Mouse (Mus musculus): Measurements from ENCODE around the gene Rgl2. TPM values are rescaled to one million over a fixed set of nuclear protein-coding genes. Genes with fewer than 3 reads are reported as not detected.

Rgl2 gene
- polyA plus RNA-seq, 1 experiment from 2014 or later = 51.3 TPM

DNA sequence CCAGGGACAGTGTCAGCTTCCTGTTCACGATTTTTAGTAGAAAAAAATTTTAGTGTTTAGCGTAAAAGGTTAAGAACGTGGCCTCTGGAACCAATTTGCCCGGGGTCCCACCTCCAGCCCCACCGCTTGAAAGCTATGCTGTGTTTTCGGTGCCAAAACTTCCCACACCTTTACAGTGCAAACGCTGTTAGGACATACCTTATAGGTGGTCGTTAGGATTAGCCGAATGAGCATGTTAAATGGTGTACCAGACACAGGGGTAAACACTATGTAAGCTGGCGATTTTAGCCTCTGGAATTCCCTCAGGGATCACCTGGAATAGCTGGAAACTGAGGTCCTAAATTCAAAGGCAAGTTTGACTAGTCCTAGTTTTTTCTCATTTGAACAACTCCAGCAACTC, 27.0 kb downstream of the Rgl2 start:
- WGBS = 7% methylated on average over 10 of the region's 10 CpGs
- Histone ChIP-seq H3K9ac (replicated peaks; ENCODE audit: low read depth, low read length) (peak overlapping the region; percentile 66), H3K36me3 (ENCODE audit: control insufficient read depth, insufficient read depth, low read length) (peaks cover 30% of the 10 kb centered on the region), H3K4me2 (ENCODE audit: low read depth, low read length) (peak overlapping the region; percentile 88), H3K27ac (ENCODE audit: low read depth, low read length) (peak overlapping the region; percentile 91), H3K4me1 (ENCODE audit: control insufficient read depth, insufficient read depth, low read length) (peaks cover 27% of the 10 kb centered on the region), H3K4me3 (ENCODE audit: low read depth, low read length) (peak overlapping the region; percentile 96), H3K9me3 (ENCODE audit: control insufficient read depth, low read length) (no peaks in the 10 kb centered on the region), H3K27me3 (ENCODE audit: control insufficient read depth, insufficient read depth, low read length) (no peaks in the 10 kb centered on the region)
- no peak for ATAC-seq (ENCODE audit: low read depth)

DNA sequence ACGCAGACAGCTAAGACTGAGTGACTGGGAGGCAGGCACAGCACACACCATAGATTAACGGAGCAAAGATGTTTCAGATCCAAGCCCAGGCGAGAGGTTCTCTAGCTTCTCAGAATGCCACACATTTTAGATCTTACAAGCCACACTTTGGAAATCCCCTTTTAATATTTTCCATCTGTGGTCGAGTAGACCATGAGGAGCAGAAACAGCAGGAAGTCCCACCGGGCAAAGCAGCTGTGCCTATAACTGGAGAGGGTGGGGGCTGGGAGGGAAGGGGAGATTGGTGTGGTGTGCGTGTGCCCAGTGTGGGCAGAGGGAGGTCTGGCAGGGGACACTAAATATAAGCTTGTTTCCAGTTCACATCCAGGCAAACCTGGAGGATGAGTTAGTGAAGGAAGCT, 28.1 kb downstream of the Rgl2 start:
- peaks cover 35% of the 10 kb centered on the region for H3K36me3 ChIP-seq (ENCODE audit: control insufficient read depth, insufficient read depth, low read length)

DNA sequence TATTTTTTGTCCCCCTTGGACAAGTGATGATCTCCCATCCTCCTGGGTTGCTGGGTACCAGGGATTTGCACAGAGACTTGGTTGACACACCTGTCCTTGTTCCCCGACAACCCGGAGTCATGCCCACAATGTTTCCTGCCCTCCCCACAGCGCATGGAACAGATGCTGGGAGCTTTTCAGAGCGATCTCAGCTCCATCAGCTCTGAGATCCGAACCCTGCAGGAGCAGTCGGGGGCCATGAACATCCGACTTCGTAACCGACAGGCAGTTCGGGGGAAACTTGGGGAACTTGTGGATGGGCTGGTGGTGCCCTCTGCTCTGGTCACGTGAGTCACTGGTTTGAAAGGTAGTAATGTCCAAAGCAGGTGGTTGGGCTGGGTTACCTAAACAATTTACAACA, 29.1 kb downstream of the Rgl2 start:
- Histone ChIP-seq H3K27me3 (ENCODE audit: control insufficient read depth, insufficient read depth, low read length) (no peaks in the 10 kb centered on the region), H3K4me2 (ENCODE audit: low read depth, low read length) (no peak overlapping the region), H3K9ac (replicated peaks; ENCODE audit: low read depth, low read length) (no peak overlapping the region), H3K4me1 (ENCODE audit: control insufficient read depth, insufficient read depth, low read length) (peaks cover 19% of the 10 kb centered on the region), H3K4me3 (ENCODE audit: low read depth, low read length) (no peak overlapping the region), H3K27ac (ENCODE audit: low read depth, low read length) (no peak overlapping the region), H3K36me3 (ENCODE audit: control insufficient read depth, insufficient read depth, low read length) (peaks cover 40% of the 10 kb centered on the region), H3K9me3 (ENCODE audit: control insufficient read depth, low read length) (no peaks in the 10 kb centered on the region)
- 94% methylated on average over 11 of the region's 11 CpGs for WGBS
- no peak for ATAC-seq (ENCODE audit: low read depth)

More for the DNA sequence above, 28.1 kb downstream of the Rgl2 start:
- Histone ChIP-seq H3K9me3 (ENCODE audit: control insufficient read depth, low read length) (no peaks in the 10 kb centered on the region), H3K4me1 (ENCODE audit: control insufficient read depth, insufficient read depth, low read length) (peaks cover 20% of the 10 kb centered on the region), H3K27me3 (ENCODE audit: control insufficient read depth, insufficient read depth, low read length) (no peaks in the 10 kb centered on the region), H3K27ac (ENCODE audit: low read depth, low read length) (no peak overlapping the region), H3K4me3 (ENCODE audit: low read depth, low read length) (no peak overlapping the region), H3K4me2 (ENCODE audit: low read depth, low read length) (no peak overlapping the region), H3K9ac (replicated peaks; ENCODE audit: low read depth, low read length) (no peak overlapping the region)
- ATAC-seq (ENCODE audit: low read depth) = no peak
- whole genome bisulfite sequencing = 87% methylated on average over 6 of the region's 6 CpGs

DNA sequence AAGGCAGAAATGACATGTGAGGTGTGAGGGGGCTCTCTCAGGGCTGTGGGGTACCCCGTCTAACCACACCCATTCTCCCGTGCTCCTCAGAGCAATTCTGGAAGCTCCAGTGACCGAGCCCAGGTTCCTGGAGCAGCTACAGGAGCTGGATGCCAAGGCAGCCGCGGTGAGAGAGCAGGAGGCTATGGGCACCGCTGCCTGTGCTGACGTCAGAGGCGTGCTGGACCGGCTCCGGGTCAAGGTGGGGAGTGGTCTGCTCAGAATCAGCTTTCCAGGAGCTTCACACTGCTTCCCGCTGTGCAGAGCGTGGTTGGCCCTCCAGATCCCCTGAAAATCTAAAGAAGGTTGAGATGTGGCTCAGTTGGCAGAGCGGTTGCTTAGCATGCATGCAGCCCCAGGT, 29.8 kb downstream of the Rgl2 start:
- no peak overlapping the region for H3K4me3 ChIP-seq (ENCODE audit: low read depth, low read length)
- no peaks in the 10 kb centered on the region for H3K9me3 ChIP-seq (ENCODE audit: control insufficient read depth, low read length)
- H3K4me1 ChIP-seq (ENCODE audit: control insufficient read depth, insufficient read depth, low read length) = peaks cover 13% of the 10 kb centered on the region
- peaks cover 38% of the 10 kb centered on the region for H3K36me3 ChIP-seq (ENCODE audit: control insufficient read depth, insufficient read depth, low read length)
- H3K4me2 ChIP-seq (ENCODE audit: low read depth, low read length) = no peak overlapping the region
- 97% methylated on average over 13 of the region's 13 CpGs for WGBS
- H3K27ac ChIP-seq (ENCODE audit: low read depth, low read length) = no peak overlapping the region
- H3K27me3 ChIP-seq (ENCODE audit: control insufficient read depth, insufficient read depth, low read length) = no peaks in the 10 kb centered on the region
- no peak overlapping the region for H3K9ac ChIP-seq (replicated peaks; ENCODE audit: low read depth, low read length)
- ATAC-seq (ENCODE audit: low read depth) = no peak

DNA sequence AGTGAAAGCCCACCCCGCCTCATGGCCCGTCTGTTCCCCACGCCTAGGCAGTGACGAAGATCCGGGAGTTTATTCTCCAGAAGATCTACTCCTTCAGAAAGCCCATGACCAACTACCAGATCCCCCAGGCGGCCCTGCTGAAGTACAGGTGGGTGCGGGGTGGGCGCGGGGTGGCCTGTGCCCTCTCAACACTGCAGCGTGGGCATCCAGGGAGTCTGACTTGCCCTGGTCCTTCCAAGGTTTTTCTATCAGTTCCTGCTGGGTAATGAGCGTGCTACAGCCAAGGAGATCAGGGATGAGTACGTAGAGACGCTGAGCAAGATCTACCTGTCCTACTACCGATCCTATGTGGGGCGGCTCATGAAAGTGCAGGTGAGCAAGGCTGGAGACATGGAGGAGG, 30.6 kb downstream of the Rgl2 start:
- Histone ChIP-seq H3K4me1 (ENCODE audit: control insufficient read depth, insufficient read depth, low read length) (peaks cover 5% of the 10 kb centered on the region; the same call in 1 of the 2 replicates), H3K4me3 (ENCODE audit: low read depth, low read length) (no peak overlapping the region), H3K9ac (replicated peaks; ENCODE audit: low read depth, low read length) (no peak overlapping the region), H3K9me3 (ENCODE audit: control insufficient read depth, low read length) (no peaks in the 10 kb centered on the region), H3K27me3 (ENCODE audit: control insufficient read depth, insufficient read depth, low read length) (no peaks in the 10 kb centered on the region), H3K27ac (ENCODE audit: low read depth, low read length) (no peak overlapping the region), H3K36me3 (ENCODE audit: control insufficient read depth, insufficient read depth, low read length) (peaks cover 40% of the 10 kb centered on the region), H3K4me2 (ENCODE audit: low read depth, low read length) (no peak overlapping the region)
- ATAC-seq (ENCODE audit: low read depth) = no peak
- 95% methylated on average over 15 of the region's 15 CpGs for WGBS

DNA sequence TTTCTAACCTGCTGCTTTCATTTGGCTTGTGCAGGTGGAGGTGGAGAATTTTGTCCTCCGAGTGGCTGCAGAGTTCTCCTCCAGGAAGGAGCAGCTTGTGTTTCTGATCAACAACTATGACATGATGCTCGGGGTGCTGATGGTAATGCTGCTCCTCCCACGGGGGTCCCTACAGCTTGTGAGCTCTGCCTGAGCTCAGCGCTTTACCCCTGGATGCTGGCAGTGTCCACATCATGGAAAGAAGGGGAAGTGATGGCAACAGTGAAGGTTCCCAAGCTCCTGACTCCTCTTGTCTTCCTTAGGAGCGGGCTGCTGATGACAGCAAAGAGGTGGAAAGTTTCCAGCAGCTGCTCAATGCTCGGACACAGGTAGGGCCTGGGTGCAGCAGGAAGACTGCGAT, 33.5 kb downstream of the Rgl2 start:
- no peaks in the 10 kb centered on the region for H3K27me3 ChIP-seq (ENCODE audit: control insufficient read depth, insufficient read depth, low read length)
- peaks cover 54% of the 10 kb centered on the region for H3K36me3 ChIP-seq (ENCODE audit: control insufficient read depth, insufficient read depth, low read length)
- no peaks in the 10 kb centered on the region for H3K9me3 ChIP-seq (ENCODE audit: control insufficient read depth, low read length)
- H3K4me2 ChIP-seq (ENCODE audit: low read depth, low read length) = no peak overlapping the region
- H3K4me1 ChIP-seq (ENCODE audit: control insufficient read depth, insufficient read depth, low read length) = no peaks in the 10 kb centered on the region
- no peak overlapping the region for H3K27ac ChIP-seq (ENCODE audit: low read depth, low read length)
- H3K9ac ChIP-seq (replicated peaks; ENCODE audit: low read depth, low read length) = no peak overlapping the region
- H3K4me3 ChIP-seq (ENCODE audit: low read depth, low read length) = no peak overlapping the region
- WGBS = 97% methylated on average over 7 of the region's 7 CpGs
- no peak for ATAC-seq (ENCODE audit: low read depth)

DNA sequence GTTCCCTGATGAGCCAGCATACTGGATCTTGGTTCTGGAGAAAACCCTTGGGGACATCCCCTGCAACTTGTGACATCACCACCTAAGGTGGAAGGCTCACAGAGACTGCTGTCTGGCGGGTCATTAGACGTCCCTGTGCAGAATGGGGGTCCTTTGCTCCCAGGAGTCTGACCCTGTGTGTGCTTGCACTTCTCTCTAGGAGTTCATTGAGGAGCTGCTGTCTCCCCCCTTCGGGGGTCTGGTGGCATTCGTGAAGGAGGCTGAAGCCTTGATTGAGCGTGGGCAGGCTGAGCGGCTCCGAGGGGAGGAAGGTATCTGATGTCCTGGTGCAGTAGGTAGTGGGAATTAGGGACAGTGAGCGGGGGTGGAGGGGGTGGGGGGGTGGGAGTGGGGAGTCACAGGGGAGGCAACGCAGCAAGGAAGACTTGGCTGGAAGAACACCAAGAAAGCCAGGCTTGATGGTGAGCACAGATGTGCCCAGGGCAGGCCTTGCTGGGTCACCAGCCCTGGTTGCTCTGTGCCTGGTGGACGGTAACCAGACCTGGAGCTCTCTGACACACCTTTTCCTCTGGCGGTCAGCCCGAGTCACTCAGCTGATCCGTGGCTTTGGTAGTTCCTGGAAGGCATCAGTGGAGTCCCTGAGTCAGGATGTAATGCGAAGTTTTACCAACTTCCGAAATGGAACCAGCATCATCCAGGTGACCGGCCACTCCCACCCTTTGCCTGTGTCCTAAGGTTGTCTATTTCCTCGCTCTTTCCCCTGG, 35.9 kb downstream of the Rgl2 start:
- H3K27me3 ChIP-seq (ENCODE audit: control insufficient read depth, insufficient read depth, low read length) = no peaks in the 10 kb centered on the region

DNA sequence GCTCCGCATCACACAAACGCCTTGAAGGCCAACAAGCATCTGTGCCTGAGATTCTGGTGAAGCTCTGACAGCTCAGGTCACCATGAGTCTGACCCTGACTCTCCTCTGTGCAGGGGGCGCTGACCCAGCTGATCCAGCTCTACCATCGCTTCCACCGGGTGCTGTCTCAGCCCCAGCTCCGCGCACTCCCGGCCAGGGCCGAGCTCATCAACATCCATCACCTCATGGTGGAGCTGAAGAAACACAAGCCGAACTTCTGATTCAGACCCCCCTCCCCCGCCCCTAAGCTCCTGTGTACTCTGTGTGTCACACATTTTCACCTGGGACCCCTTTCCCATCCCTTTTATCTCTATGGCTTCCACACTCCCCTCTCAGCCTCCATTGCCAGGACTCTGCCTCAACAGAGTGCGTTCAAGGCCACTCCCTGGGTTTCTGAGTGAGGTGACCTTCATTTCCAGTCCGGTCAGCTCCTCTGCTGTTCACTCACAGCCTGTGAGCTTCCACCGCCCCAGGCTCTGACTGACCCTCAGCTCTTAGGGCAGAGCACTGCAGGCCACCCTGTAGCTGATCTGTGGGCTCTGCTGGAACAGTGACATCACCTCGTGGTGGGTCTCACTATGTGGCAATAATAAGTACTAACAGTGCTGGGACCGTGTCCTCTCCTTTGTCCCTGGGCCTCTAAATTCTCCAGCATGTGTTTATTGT, 36.7 kb downstream of the Rgl2 start:
- no peaks in the 10 kb centered on the region; the same call in 1 of the 2 replicates for H3K4me1 ChIP-seq (ENCODE audit: control insufficient read depth, insufficient read depth, low read length)
- H3K36me3 ChIP-seq (ENCODE audit: control insufficient read depth, insufficient read depth, low read length) = peaks cover 31% of the 10 kb centered on the region
- H3K9me3 ChIP-seq (ENCODE audit: control insufficient read depth, low read length) = no peaks in the 10 kb centered on the region
- no peak overlapping the region for H3K9ac ChIP-seq (replicated peaks; ENCODE audit: low read depth, low read length)
- 89% methylated on average over 16 of the region's 16 CpGs for WGBS
- H3K4me3 ChIP-seq (ENCODE audit: low read depth, low read length) = no peak overlapping the region
- H3K27ac ChIP-seq (ENCODE audit: low read depth, low read length) = no peak overlapping the region
- no peak overlapping the region for H3K4me2 ChIP-seq (ENCODE audit: low read depth, low read length)
- H3K27me3 ChIP-seq (ENCODE audit: control insufficient read depth, insufficient read depth, low read length) = no peaks in the 10 kb centered on the region
- no peak for ATAC-seq (ENCODE audit: low read depth)

More for the DNA sequence above, 35.9 kb downstream of the Rgl2 start:
- ATAC-seq (ENCODE audit: low read depth) = no peak
- Histone ChIP-seq H3K4me1 (ENCODE audit: control insufficient read depth, insufficient read depth, low read length) (no peaks in the 10 kb centered on the region; the same call in 1 of the 2 replicates), H3K27ac (ENCODE audit: low read depth, low read length) (no peak overlapping the region), H3K36me3 (ENCODE audit: control insufficient read depth, insufficient read depth, low read length) (peaks cover 32% of the 10 kb centered on the region), H3K4me2 (ENCODE audit: low read depth, low read length) (no peak overlapping the region), H3K9ac (replicated peaks; ENCODE audit: low read depth, low read length) (no peak overlapping the region), H3K4me3 (ENCODE audit: low read depth, low read length) (no peak overlapping the region), H3K9me3 (ENCODE audit: control insufficient read depth, low read length) (no peaks in the 10 kb centered on the region)
- 95% methylated on average over 17 of the region's 17 CpGs for WGBS

DNA sequence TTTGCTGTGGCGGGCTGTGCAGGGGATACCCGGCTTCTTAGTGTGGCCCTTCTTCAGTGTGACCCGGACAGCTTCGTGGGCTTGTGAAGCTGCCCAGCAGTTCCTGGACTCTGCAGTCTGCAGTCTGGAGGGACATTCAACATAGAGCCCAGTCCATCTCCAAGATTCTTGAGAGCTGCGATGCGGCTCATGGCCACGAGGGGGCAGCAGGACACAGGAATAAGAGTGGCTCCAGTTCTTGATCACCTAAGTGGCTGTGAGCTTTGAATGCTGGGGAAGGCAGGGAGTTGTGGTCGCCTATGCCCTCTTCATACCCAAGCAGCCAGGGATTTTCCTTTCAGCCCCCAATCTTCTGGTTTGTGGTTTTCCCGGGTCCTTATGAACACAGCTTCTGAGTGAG, 39.1 kb downstream of the Rgl2 start:
- no peak overlapping the region for H3K4me2 ChIP-seq (ENCODE audit: low read depth, low read length)
- peaks cover 17% of the 10 kb centered on the region for H3K36me3 ChIP-seq (ENCODE audit: control insufficient read depth, insufficient read depth, low read length)
- H3K4me3 ChIP-seq (ENCODE audit: low read depth, low read length) = no peak overlapping the region
- no peaks in the 10 kb centered on the region for H3K27me3 ChIP-seq (ENCODE audit: control insufficient read depth, insufficient read depth, low read length)
- WGBS = 1% methylated on average over 9 of the region's 9 CpGs
- peak; percentile 75 for ATAC-seq (ENCODE audit: low read depth)
- H3K4me1 ChIP-seq (ENCODE audit: control insufficient read depth, insufficient read depth, low read length) = no peaks in the 10 kb centered on the region; the same call in 1 of the 2 replicates
- no peak overlapping the region for H3K27ac ChIP-seq (ENCODE audit: low read depth, low read length)
- H3K9ac ChIP-seq (replicated peaks; ENCODE audit: low read depth, low read length) = no peak overlapping the region
- H3K9me3 ChIP-seq (ENCODE audit: control insufficient read depth, low read length) = no peaks in the 10 kb centered on the region
